Mouse (Mus musculus): ENCODE measurements around the gene Gli3. TPM values are rescaled to one million over a fixed set of nuclear protein-coding genes. Genes with fewer than 3 reads are reported as not detected.

Gli3 gene
- polyA plus RNA-seq, 1 experiment = 0.75 TPM

GRCm38 (mm10) chr13:15561441-15561840 is 98.4 kb downstream of the Gli3 start:
- Histone ChIP-seq H3K4me3 (ENCODE audit: insufficient read depth, low read depth, low read length) (no peak overlapping the region), H3K4me1 (ENCODE audit: control insufficient read depth, insufficient read depth, insufficient read length, low read length) (no peaks in the 10 kb centered on the region), H3K27ac (replicated peaks; ENCODE audit: low read depth, low read length) (no peak overlapping the region)

GRCm38 (mm10) chr13:15570908-15571568 is 108.0 kb downstream of the Gli3 start:
- Histone ChIP-seq H3K4me1 (ENCODE audit: control insufficient read depth, insufficient read depth, insufficient read length, low read length) (no peaks in the 10 kb centered on the region), H3K4me3 (ENCODE audit: insufficient read depth, low read depth, low read length) (no peak overlapping the region), H3K27ac (replicated peaks; ENCODE audit: low read depth, low read length) (no peak overlapping the region)

- Histone ChIP-seq H3K4me1 (ENCODE audit: control insufficient read depth, insufficient read depth, insufficient read length, low read length) (no peaks in the 10 kb centered on the region), H3K4me3 (ENCODE audit: insufficient read depth, low read depth, low read length) (no peak overlapping the region), H3K27ac (replicated peaks; ENCODE audit: low read depth, low read length) (no peak overlapping the region)
Measured at GRCm38 (mm10) chr13:15577133-15577917, 114.3 kb downstream of the Gli3 start.

GRCm38 (mm10) chr13:15580458-15580857 is 117.4 kb downstream of the Gli3 start:
- H3K4me3 ChIP-seq (ENCODE audit: insufficient read depth, low read depth, low read length) = no peak overlapping the region
- H3K4me1 ChIP-seq (ENCODE audit: control insufficient read depth, insufficient read depth, insufficient read length, low read length) = no peaks in the 10 kb centered on the region
- no peak overlapping the region for H3K27ac ChIP-seq (replicated peaks; ENCODE audit: low read depth, low read length)

- Histone ChIP-seq H3K27ac (replicated peaks; ENCODE audit: low read depth, low read length) (no peak overlapping the region), H3K4me3 (ENCODE audit: insufficient read depth, low read depth, low read length) (no peak overlapping the region)
Measured at GRCm38 (mm10) chr13:15585941-15586340, 122.9 kb downstream of the Gli3 start.

GRCm38 (mm10) chr13:15588278-15589272 is 125.5 kb downstream of the Gli3 start:
- no peaks in the 10 kb centered on the region for H3K4me1 ChIP-seq (ENCODE audit: control insufficient read depth, insufficient read depth, insufficient read length, low read length)
- H3K4me3 ChIP-seq (ENCODE audit: insufficient read depth, low read depth, low read length) = no peak overlapping the region
- no peak overlapping the region for H3K27ac ChIP-seq (replicated peaks; ENCODE audit: low read depth, low read length)

More at GRCm38 (mm10) chr13:15585941-15586340, 122.9 kb downstream of the Gli3 start:
- H3K4me1 ChIP-seq (ENCODE audit: control insufficient read depth, insufficient read depth, insufficient read length, low read length) = no peaks in the 10 kb centered on the region

- Histone ChIP-seq H3K4me1 (ENCODE audit: control insufficient read depth, insufficient read depth, insufficient read length, low read length) (no peaks in the 10 kb centered on the region), H3K27ac (replicated peaks; ENCODE audit: low read depth, low read length) (no peak overlapping the region), H3K4me3 (ENCODE audit: insufficient read depth, low read depth, low read length) (no peak overlapping the region)
Measured at GRCm38 (mm10) chr13:15590326-15590933, 127.4 kb downstream of the Gli3 start.

GRCm38 (mm10) chr13:15596667-15597066 is 133.6 kb downstream of the Gli3 start:
- Histone ChIP-seq H3K27ac (replicated peaks; ENCODE audit: low read depth, low read length) (no peak overlapping the region), H3K4me3 (ENCODE audit: insufficient read depth, low read depth, low read length) (no peak overlapping the region), H3K4me1 (ENCODE audit: control insufficient read depth, insufficient read depth, insufficient read length, low read length) (no peaks in the 10 kb centered on the region)

GRCm38 (mm10) chr13:15599741-15600140 is 136.7 kb downstream of the Gli3 start:
- H3K27ac ChIP-seq (replicated peaks; ENCODE audit: low read depth, low read length) = no peak overlapping the region
- no peaks in the 10 kb centered on the region for H3K4me1 ChIP-seq (ENCODE audit: control insufficient read depth, insufficient read depth, insufficient read length, low read length)
- no peak overlapping the region for H3K4me3 ChIP-seq (ENCODE audit: insufficient read depth, low read depth, low read length)

GRCm38 (mm10) chr13:15602161-15602560 is 139.1 kb downstream of the Gli3 start:
- Histone ChIP-seq H3K4me1 (ENCODE audit: control insufficient read depth, insufficient read depth, insufficient read length, low read length) (no peaks in the 10 kb centered on the region), H3K4me3 (ENCODE audit: insufficient read depth, low read depth, low read length) (no peak overlapping the region), H3K27ac (replicated peaks; ENCODE audit: low read depth, low read length) (no peak overlapping the region)

- Histone ChIP-seq H3K27ac (replicated peaks; ENCODE audit: low read depth, low read length) (no peak overlapping the region), H3K4me3 (ENCODE audit: insufficient read depth, low read depth, low read length) (no peak overlapping the region), H3K4me1 (ENCODE audit: control insufficient read depth, insufficient read depth, insufficient read length, low read length) (no peaks in the 10 kb centered on the region)
Measured at GRCm38 (mm10) chr13:15602677-15603221, 139.7 kb downstream of the Gli3 start.

GRCm38 (mm10) chr13:15604074-15604473 is 141.0 kb downstream of the Gli3 start:
- Histone ChIP-seq H3K27ac (replicated peaks; ENCODE audit: low read depth, low read length) (no peak overlapping the region), H3K4me3 (ENCODE audit: insufficient read depth, low read depth, low read length) (no peak overlapping the region), H3K4me1 (ENCODE audit: control insufficient read depth, insufficient read depth, insufficient read length, low read length) (no peaks in the 10 kb centered on the region)

GRCm38 (mm10) chr13:15617423-15617822 is 154.4 kb downstream of the Gli3 start:
- H3K4me3 ChIP-seq (ENCODE audit: insufficient read depth, low read depth, low read length) = no peak overlapping the region
- H3K4me1 ChIP-seq (ENCODE audit: control insufficient read depth, insufficient read depth, insufficient read length, low read length) = no peaks in the 10 kb centered on the region
- H3K27ac ChIP-seq (replicated peaks; ENCODE audit: low read depth, low read length) = no peak overlapping the region

GRCm38 (mm10) chr13:15618051-15618692 is 155.1 kb downstream of the Gli3 start:
- H3K4me1 ChIP-seq (ENCODE audit: control insufficient read depth, insufficient read depth, insufficient read length, low read length) = no peaks in the 10 kb centered on the region
- H3K4me3 ChIP-seq (ENCODE audit: insufficient read depth, low read depth, low read length) = no peak overlapping the region
- no peak overlapping the region for H3K27ac ChIP-seq (replicated peaks; ENCODE audit: low read depth, low read length)
